Mouse (Mus musculus) bone marrow, adult 2 months (tissue): ENCODE measurements around the gene Kntc1. TPM values are rescaled to one million over a fixed set of nuclear protein-coding genes. Genes with fewer than 3 reads are reported as not detected.

ENCODE experiments used
- H3K27ac ChIP-seq: fragments of 200-500 bp; 2 replicates; pipeline ENCODE4 v1.5.1; 2012; ENCODE audit warnings: low read depth, mild to moderate bottlenecking, control low read depth, inconsistent platforms, low read length; ENCODE audit not compliant: control insufficient read depth, poor library complexity, insufficient read depth
- H3K4me1 ChIP-seq: fragments of 200-500 bp; 2 replicates; pipeline ENCODE4 v1.6.1; 2011; ENCODE audit warnings: low read length; ENCODE audit not compliant: control insufficient read depth, insufficient read depth
- H3K4me3 ChIP-seq: fragments of 200-500 bp; replicated peaks from 2 replicates; pipeline ENCODE3; 2011; ENCODE audit warnings: mild to moderate bottlenecking, low read depth, low read length, control low read depth; ENCODE audit not compliant: control insufficient read depth
- CTCF ChIP-seq: fragments of 200-500 bp; IDR thresholded peaks from 2 replicates; pipeline ENCODE4 v1.5.1; 2011; ENCODE audit warnings: low read length, control low read depth; ENCODE audit not compliant: control insufficient read depth, insufficient read depth
- POLR2A ChIP-seq: fragments of 200-500 bp; IDR thresholded peaks from 2 replicates; pipeline ENCODE4 v1.6.1; 2011; ENCODE audit warnings: low read depth, mild to moderate bottlenecking, control low read depth, low read length, borderline replicate concordance; ENCODE audit not compliant: control insufficient read depth
- WGBS: fragments of 180-500 bp; shearing (Covaris S2); methylation state at CpG from one replicate; pipeline ENCODE4 v1.1.7; 2018; 5-methylcytosine and 5-hydroxymethylcytosine counted together
- polyA plus RNA-seq: library from polyadenylated mRNA; stranded (reverse); fragments of >200 nt; gene quantifications from 2 replicates; pipeline ENCODE4 v1.2.4, GENCODE M21; 2011; ENCODE audit warnings: low replicate concordance; ENCODE audit not compliant: missing spikeins, insufficient read depth, insufficient read length

Gene Kntc1
- polyA plus RNA-seq, 1 experiment = 35.7 TPM

- Histone ChIP-seq H3K4me3 (no peak overlapping the region), H3K4me1 (no peaks in the 10 kb centered on the region), H3K27ac (no peak overlapping the region)
- TF ChIP-seq POLR2A (no peak), CTCF (peak; percentile 57)
- 83% methylated on average over 9 of the region's 9 CpGs for WGBS
These were observed 71.2 kb downstream of the Kntc1 start for GRCm38 (mm10) chr5:123820501-123821263.

GRCm38 (mm10) chr5:123821264-123821571 lies 71.7 kb downstream of the Kntc1 start:
- Histone ChIP-seq H3K4me1 (no peaks in the 10 kb centered on the region), H3K4me3 (no peak overlapping the region), H3K27ac (no peak overlapping the region)
- WGBS = 88% methylated on average over 3 of the region's 3 CpGs
- no peak for TF ChIP-seq POLR2A

GRCm38 (mm10) chr5:123822706-123823105 lies 73.2 kb downstream of the Kntc1 start:
- H3K4me3 ChIP-seq = no peak overlapping the region

GRCm38 (mm10) chr5:123827659-123828091 lies 78.2 kb downstream of the Kntc1 start:
- TF ChIP-seq CTCF (no peak), POLR2A (no peak)
- Histone ChIP-seq H3K4me3 (no peak overlapping the region), H3K4me1 (peaks cover 3% of the 10 kb centered on the region; the same call in 1 of the 2 replicates), H3K27ac (no peak overlapping the region)
- WGBS = 76% methylated on average over 6 of the region's 6 CpGs

More at GRCm38 (mm10) chr5:123822706-123823105, 73.2 kb downstream of the Kntc1 start:
- no peaks in the 10 kb centered on the region for H3K4me1 ChIP-seq
- TF ChIP-seq POLR2A = no peak
- no peak for TF ChIP-seq CTCF
- H3K27ac ChIP-seq = no peak overlapping the region
- 75% methylated on average over 7 of the region's 7 CpGs for WGBS

- TF ChIP-seq CTCF (no peak), POLR2A (no peak)
- Histone ChIP-seq H3K27ac (peak overlapping the region; percentile 86), H3K4me1 (peaks cover 7% of the 10 kb centered on the region; the same call in 1 of the 2 replicates), H3K4me3 (no peak overlapping the region)
- 20% methylated on average over 7 of the region's 7 CpGs for WGBS
These were observed 82.8 kb downstream of the Kntc1 start for GRCm38 (mm10) chr5:123832309-123832708.

GRCm38 (mm10) chr5:123834836-123835235 lies 85.3 kb downstream of the Kntc1 start:
- peaks cover 3% of the 10 kb centered on the region; the same call in 1 of the 2 replicates for H3K4me1 ChIP-seq
- WGBS = 88% methylated on average over 3 of the region's 3 CpGs
- no peak overlapping the region for H3K27ac ChIP-seq
- H3K4me3 ChIP-seq = no peak overlapping the region
- TF ChIP-seq CTCF (no peak), POLR2A (no peak)

- WGBS = 79% methylated on average over 4 of the region's 4 CpGs
- no peak for TF ChIP-seq CTCF
- Histone ChIP-seq H3K4me1 (peaks cover 3% of the 10 kb centered on the region; the same call in 1 of the 2 replicates), H3K4me3 (no peak overlapping the region), H3K27ac (no peak overlapping the region)
These were observed 87.9 kb downstream of the Kntc1 start for GRCm38 (mm10) chr5:123837371-123837770.

GRCm38 (mm10) chr5:123842221-123842934 lies 92.9 kb downstream of the Kntc1 start:
- H3K4me3 ChIP-seq = no peak overlapping the region
- 69% methylated on average over 11 of the region's 11 CpGs for WGBS
- no peak overlapping the region for H3K27ac ChIP-seq
- no peaks in the 10 kb centered on the region; the same call in 1 of the 2 replicates for H3K4me1 ChIP-seq
- TF ChIP-seq POLR2A (no peak), CTCF (no peak)
